Mouse (Mus musculus) CH12.LX (cell line): ENCODE measurements around the gene C1ql1. TPM values are rescaled to one million over a fixed set of nuclear protein-coding genes. Genes with fewer than 3 reads are reported as not detected.

Experiments
- DNase-seq: peaks from one replicate; pipeline ENCODE4 v3.0.0-alpha.2; 2013; ENCODE audit errors: extremely low read depth
- H3K27ac ChIP-seq: 2 replicates; pipeline ENCODE4 v1.5.1; 2012; ENCODE audit warnings: low read depth, mild to moderate bottlenecking, control low read depth, moderate library complexity; ENCODE audit not compliant: insufficient read depth
- H3K27me3 ChIP-seq: replicated peaks from 2 replicates; pipeline ENCODE3; 2012; ENCODE audit warnings: inconsistent platforms
- H3K36me3 ChIP-seq, 2 experiments: replicated peaks in 1 of 2; 2 replicates each; pipeline versions ENCODE3 to v1.6.1; 2012; ENCODE audit warnings: inconsistent platforms in 1 of 2, low read length in 1 of 2, mild to moderate bottlenecking in 1 of 2, mixed read lengths in 1 of 2, moderate library complexity in 1 of 2; ENCODE audit not compliant: control insufficient read depth in 1 of 2, insufficient read depth in 1 of 2
- H3K4me1 ChIP-seq, 2 experiments: 2 replicates each; pipeline ENCODE4 v1.6.1; 2012; ENCODE audit warnings: inconsistent platforms in 1 of 2, moderate library complexity in 1 of 2; ENCODE audit not compliant: insufficient read depth in 2 of 2, control insufficient read depth in 1 of 2
- H3K4me2 ChIP-seq: 2 replicates; pipeline ENCODE4 v1.6.1; 2012; ENCODE audit warnings: low read depth, mild to moderate bottlenecking, control low read depth; ENCODE audit not compliant: poor library complexity, insufficient read depth, severe bottlenecking
- H3K4me3 ChIP-seq, 3 experiments: fragments of 150-350 bp in 1 of 3; sonication (generic) in 1 of 3; replicated peaks in 1 of 3; 2 replicates each; pipeline versions ENCODE3 to v1.5.1; 2011 to 2012; ENCODE audit warnings: low read depth in 2 of 3, low read length in 2 of 3, mild to moderate bottlenecking in 2 of 3, moderate library complexity in 2 of 3, control low read depth in 1 of 3, improper control_type of control experiment in 1 of 3, inconsistent platforms in 1 of 3, mixed read lengths in 1 of 3; ENCODE audit not compliant: poor library complexity in 1 of 3
- H3K79me2 ChIP-seq: replicated peaks from 2 replicates; pipeline ENCODE4 v1.6.1; 2012; ENCODE audit warnings: mild to moderate bottlenecking, moderate library complexity; ENCODE audit not compliant: control insufficient read depth, poor library complexity, insufficient read depth, severe bottlenecking; ENCODE audit errors: extremely low read depth
- H3K9ac ChIP-seq: 2 replicates; pipeline ENCODE4 v1.6.1; 2012; ENCODE audit warnings: low read depth, mild to moderate bottlenecking, control low read depth, moderate library complexity; ENCODE audit not compliant: insufficient read depth
- H3K9me3 ChIP-seq: replicated peaks from 2 replicates; pipeline ENCODE3; 2012; ENCODE audit warnings: low read length, inconsistent platforms, mixed read lengths
- CTCF ChIP-seq, 2 experiments: IDR thresholded peaks in 1 of 2; conservative IDR thresholded peaks in 1 of 2; 2 replicates each; pipeline ENCODE4 v1.5.1; 2011 to 2012; ENCODE audit warnings: low read depth in 2 of 2, low read length in 2 of 2, improper control_type of control experiment in 1 of 2, inconsistent platforms in 1 of 2, mild to moderate bottlenecking in 1 of 2, moderate library complexity in 1 of 2
- EP300 ChIP-seq: IDR thresholded peaks from 2 replicates; pipeline ENCODE4 v1.6.1; 2011; ENCODE audit warnings: low read length, improper control_type of control experiment
- ETS1 ChIP-seq: conservative IDR thresholded peaks from 2 replicates; pipeline ENCODE4 v1.6.1; 2012; ENCODE audit warnings: low read depth, mild to moderate bottlenecking, inconsistent platforms, low read length, improper control_type of control experiment, moderate library complexity
- IRF4 ChIP-seq: IDR thresholded peaks from 2 replicates; pipeline ENCODE4 v1.6.1; 2014; ENCODE audit warnings: low read depth, mild to moderate bottlenecking, inconsistent platforms, low read length, improper control_type of control experiment
- JUN ChIP-seq: IDR thresholded peaks from 2 replicates; pipeline ENCODE4 v1.6.1; 2011; ENCODE audit warnings: low read depth, mild to moderate bottlenecking, low read length, improper control_type of control experiment, moderate library complexity; ENCODE audit not compliant: insufficient read depth
- JUND ChIP-seq: conservative IDR thresholded peaks from 2 replicates; pipeline ENCODE4 v1.6.1; 2011; ENCODE audit warnings: low read depth, low read length, improper control_type of control experiment
- KAT2A ChIP-seq: IDR thresholded peaks from 2 replicates; pipeline ENCODE4 v1.6.1; 2012; ENCODE audit warnings: low read length, improper control_type of control experiment, inconsistent platforms; ENCODE audit not compliant: insufficient replicate concordance
- MAFK ChIP-seq: IDR thresholded peaks from 2 replicates; pipeline ENCODE4 v1.6.1; 2011; ENCODE audit warnings: low read length, improper control_type of control experiment; ENCODE audit not compliant: insufficient replicate concordance
- MAX ChIP-seq: IDR thresholded peaks from 2 replicates; pipeline ENCODE4 v1.6.1; 2011; ENCODE audit warnings: low read length, improper control_type of control experiment
- POLR2A ChIP-seq: IDR thresholded peaks from 2 replicates; pipeline ENCODE4 v1.6.1; 2011; ENCODE audit warnings: low read depth, mild to moderate bottlenecking, improper control_type of control experiment, low read length
- RAD21 ChIP-seq: IDR thresholded peaks from 2 replicates; pipeline ENCODE4 v1.6.1; 2011; ENCODE audit warnings: low read depth, mild to moderate bottlenecking, low read length, improper control_type of control experiment, moderate library complexity
- SIN3A ChIP-seq: IDR thresholded peaks from 2 replicates; pipeline ENCODE4 v1.6.1; 2012; ENCODE audit warnings: low read length, improper control_type of control experiment, inconsistent platforms
- SMC3 ChIP-seq: IDR thresholded peaks from 2 replicates; pipeline ENCODE4 v1.6.1; 2011; ENCODE audit warnings: low read depth, low read length, improper control_type of control experiment
- USF1 ChIP-seq: IDR thresholded peaks from 2 replicates; pipeline ENCODE4 v1.6.1; 2014; ENCODE audit warnings: low read depth, mild to moderate bottlenecking, inconsistent platforms, low read length, improper control_type of control experiment
- ZKSCAN1 ChIP-seq: IDR thresholded peaks from 2 replicates; pipeline ENCODE4 v1.6.1; 2012; ENCODE audit warnings: low read depth, inconsistent platforms, low read length, improper control_type of control experiment, borderline replicate concordance
- dilution Hi-C: fragments of 300-500 bp; cut with MboI; formaldehyde crosslinking; loops from 2 replicates; pipeline ENCODE4 v1.14.3; 2020; ENCODE audit warnings: low sequenced_read_pairs; ENCODE audit not compliant: extremely low pct_unique_long_range_greater_than_20kb, extremely low pct_ligation_motif_present
- in situ Hi-C: fragments of 300-500 bp; cut with MboI; formaldehyde crosslinking; loops from 3 replicates; pipeline ENCODE4 v1.14.3; 2019; ENCODE audit warnings: low sequenced_read_pairs, low pct_ligation_motif_present, low pct_unique_long_range_greater_than_20kb, mixed read lengths
- polyA plus RNA-seq: library from polyadenylated mRNA; unstranded; fragments of >175 nt; gene quantifications from 2 replicates; pipeline ENCODE4 v1.2.1, GENCODE M21; 2012; ENCODE audit warnings: low read depth; ENCODE audit not compliant: insufficient read length
- total RNA-seq, 2 experiments: library from RNA; depleted of rRNA; stranded (reverse); fragments of 300-350 nt in 1 of 2; fragments of >200 nt in 1 of 2; gene quantifications; 2 replicates each; pipeline ENCODE4 v1.2.3; 2012 to 2014

C1ql1 gene
- total and polyA plus RNA-seq, 3 experiments: not detected

DNA sequence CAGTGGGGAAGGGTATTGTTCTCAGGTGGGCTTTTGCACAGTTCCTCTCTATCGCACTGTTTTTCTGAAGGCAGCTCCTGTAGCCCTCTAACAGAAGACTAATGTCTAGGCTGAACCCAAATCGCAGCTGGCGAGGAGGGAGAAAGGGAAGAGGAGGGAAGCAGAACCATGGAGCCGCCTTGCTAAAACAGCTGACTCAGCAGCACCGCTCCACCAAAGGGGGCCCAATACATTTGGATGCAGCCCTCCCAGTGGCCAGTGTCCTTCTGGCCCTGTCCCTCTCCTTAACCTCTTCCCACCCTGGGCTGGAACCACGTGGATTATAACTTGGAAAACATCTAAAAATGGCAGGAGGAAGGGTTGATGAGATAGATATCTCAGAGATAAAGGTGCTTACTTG lies 5.3 kb downstream of the C1ql1 start:
- H3K9ac ChIP-seq: no peak overlapping the region
- no peak for TF ChIP-seq SMC3
- TF ChIP-seq ETS1: no peak
- TF ChIP-seq MAFK: peak; percentile 96
- TF ChIP-seq, all 38 proteins: peak for 1
- H3K4me3 ChIP-seq: no peak overlapping the region
- dilution Hi-C loops (no loop called here), in situ Hi-C loops (no loop called here)
- H3K27me3 ChIP-seq: peaks cover 57% of the 10 kb centered on the region
- H3K9me3 ChIP-seq: peaks cover 12% of the 10 kb centered on the region
- H3K4me2 ChIP-seq: no peak overlapping the region
- no peak for DNase-seq
- H3K4me1 ChIP-seq: peaks cover 3 to 32% of the 10 kb centered on the region in 2 experiments
- no peak overlapping the region for H3K27ac ChIP-seq
- no peaks in the 10 kb centered on the region for H3K36me3 ChIP-seq
- H3K79me2 ChIP-seq: no peaks in the 10 kb centered on the region

DNA sequence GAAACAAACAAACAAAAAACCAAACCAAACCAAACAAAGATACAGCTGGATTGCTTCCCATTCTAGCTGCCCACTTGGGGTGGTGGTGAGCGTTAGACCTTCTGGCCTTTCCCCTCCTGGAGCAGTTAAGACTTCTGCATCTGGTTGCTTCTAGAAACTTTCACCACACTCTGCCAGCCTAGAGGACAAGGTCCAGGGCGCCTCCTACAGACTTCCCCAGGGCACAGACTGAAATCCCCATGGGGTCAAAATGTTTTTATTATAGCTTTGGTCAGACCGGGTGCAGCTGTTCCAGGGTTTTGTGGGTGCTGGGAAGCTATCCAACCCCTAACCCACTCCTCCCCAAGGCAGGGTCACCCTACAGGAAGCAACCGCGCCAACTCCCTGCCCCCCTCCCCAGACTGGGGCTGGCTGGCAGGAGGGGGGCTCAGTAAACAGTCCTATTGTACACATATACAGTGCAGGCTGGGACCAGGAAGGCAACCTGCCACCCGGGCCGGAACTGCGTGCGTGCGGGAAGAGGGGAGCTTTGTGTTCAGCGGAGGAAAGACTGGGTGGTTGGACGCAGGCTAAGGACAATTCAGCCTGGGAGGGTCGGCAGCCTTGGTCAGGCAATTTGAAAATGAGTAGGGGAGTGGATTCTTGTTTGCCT lies 7.3 kb downstream of the C1ql1 start:
- no peak for DNase-seq
- H3K9ac ChIP-seq: no peak overlapping the region
- H3K36me3 ChIP-seq: no peaks in the 10 kb centered on the region
- H3K27ac ChIP-seq: no peak overlapping the region
- H3K27me3 ChIP-seq: peaks cover 56% of the 10 kb centered on the region
- TF ChIP-seq ZKSCAN1 (no peak), EP300 (no peak), JUND (no peak), MAX (no peak), USF1 (no peak), JUN (no peak), SIN3A (no peak), POLR2A (no peak), MAFK (no peak), SMC3 (peak; percentile 65), CTCF (conservative IDR thresholded peaks at IDR 0.05 in 1 of 2, IDR thresholded peaks at IDR 0.05 in 1 of 2; ENCODE audit: low read depth in 2 of 2, low read length in 2 of 2) (peak in 1 of 2 experiments; percentile 72; a peak in 2 of 4 replicates), ETS1 (no peak), RAD21 (peak; percentile 62), IRF4 (no peak), KAT2A (no peak)
- peaks cover 3 to 33% of the 10 kb centered on the region in 2 experiments for H3K4me1 ChIP-seq
- in situ Hi-C loops (no loop called here), dilution Hi-C loops (no loop called here)
- H3K79me2 ChIP-seq: no peaks in the 10 kb centered on the region
- no peak overlapping the region for H3K4me3 ChIP-seq
- no peak overlapping the region for H3K4me2 ChIP-seq
- H3K9me3 ChIP-seq: no peaks in the 10 kb centered on the region
